Mouse (Mus musculus): ENCODE measurements at regions not wholly inside any gene's neighbourhood (a gene's known extent, or its start where the extent isn't known, plus 50 kb on each side); places are given as distances from the start of the nearest gene placed in this dataset.
"Not testable (repeated sequence)": the region's sequence is repeated elsewhere in the genome, so short reads cannot be mapped to it uniquely, and the experiment has no call there.

- no peak for DNase-seq (ENCODE audit: low read depth)
Observed at GRCm38 (mm10) chr15:87818566-87818965, 274.5 kb downstream of the Fam19a5 start.

GRCm38 (mm10) chr15:87842097-87842496 lies 298.0 kb downstream of the Fam19a5 start:
- DNase-seq (ENCODE audit: low read depth): no peak

- DNase-seq (ENCODE audit: low read depth): no peak
Observed at GRCm38 (mm10) chr15:87859069-87859468, 315.0 kb downstream of the Fam19a5 start.

DNA sequence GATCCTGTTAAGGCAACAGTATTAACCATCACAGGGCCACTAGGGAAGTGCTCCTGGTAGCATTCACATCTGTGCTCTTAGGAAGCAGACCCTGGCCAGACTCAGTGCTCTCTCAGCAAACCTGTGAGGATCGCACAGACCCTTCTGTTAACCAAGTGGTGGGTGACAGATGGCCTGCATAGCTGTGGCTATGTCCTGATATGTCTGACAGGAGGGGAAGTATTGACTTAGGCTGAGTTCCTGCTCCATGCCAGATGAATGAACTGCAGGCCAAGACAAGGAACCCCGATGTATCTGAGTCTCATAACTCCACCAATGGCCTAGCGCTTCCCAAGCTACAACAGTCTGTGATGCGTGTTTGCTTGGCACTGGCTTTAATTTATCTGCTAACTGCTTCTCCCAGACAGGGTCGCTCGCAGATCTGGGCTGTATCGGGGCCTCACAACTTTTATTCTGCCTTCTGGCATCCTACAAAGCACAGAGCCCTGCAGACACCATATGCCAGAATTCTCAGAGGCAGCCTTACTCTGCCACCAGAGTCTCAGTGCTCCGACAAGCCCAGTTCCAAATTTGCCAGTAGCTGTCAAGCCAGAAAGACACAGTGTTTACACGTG lies 332.3 kb downstream of the Fam19a5 start:
- DNase-seq (ENCODE audit: low read depth): no peak

DNA sequence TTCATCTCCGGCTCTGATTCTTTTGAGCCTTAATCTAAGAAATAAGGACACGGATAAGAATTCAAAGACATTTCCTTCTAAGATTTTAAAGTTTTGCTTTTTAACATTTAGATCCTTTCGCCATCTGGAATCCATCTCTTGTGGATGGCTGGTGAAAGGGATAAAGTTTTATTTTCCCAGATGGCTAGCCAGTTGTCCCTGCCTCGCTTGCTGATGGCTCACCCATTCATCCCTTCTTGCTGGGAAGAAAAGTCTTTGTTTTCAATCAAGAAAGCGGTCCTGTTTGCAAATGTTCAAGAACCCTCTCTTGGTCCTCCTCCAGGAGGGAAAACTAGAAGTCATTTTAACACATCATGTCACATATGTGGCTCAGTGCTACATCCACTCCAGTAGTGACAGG lies 346.8 kb downstream of the Fam19a5 start:
- no peak for DNase-seq (ENCODE audit: low read depth)

DNA sequence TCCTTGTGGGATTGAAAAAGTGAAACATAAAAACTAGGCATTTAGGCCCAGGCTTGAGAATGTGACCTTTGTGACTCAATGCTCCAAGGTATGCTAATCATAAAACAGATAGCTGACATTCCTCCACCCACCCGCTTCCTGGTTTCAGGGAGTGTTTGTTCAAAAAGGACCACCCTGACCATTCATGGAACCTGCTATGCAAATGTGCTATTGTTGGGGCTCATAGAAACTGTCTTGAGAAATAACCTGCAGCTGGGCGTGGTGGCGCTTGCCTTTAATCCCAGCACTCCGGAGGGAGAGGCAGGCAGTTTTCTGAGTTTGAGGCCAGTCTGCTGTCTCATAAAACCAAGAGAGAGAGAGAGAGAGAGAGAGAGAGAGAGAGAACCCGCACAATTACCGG lies 350.8 kb downstream of the Fam19a5 start:
- DNase-seq (ENCODE audit: low read depth): not testable (repeated sequence)

- DNase-seq (ENCODE audit: low read depth): no peak
Observed at GRCm38 (mm10) chr15:87898655-87899054, 354.6 kb downstream of the Fam19a5 start.

DNA sequence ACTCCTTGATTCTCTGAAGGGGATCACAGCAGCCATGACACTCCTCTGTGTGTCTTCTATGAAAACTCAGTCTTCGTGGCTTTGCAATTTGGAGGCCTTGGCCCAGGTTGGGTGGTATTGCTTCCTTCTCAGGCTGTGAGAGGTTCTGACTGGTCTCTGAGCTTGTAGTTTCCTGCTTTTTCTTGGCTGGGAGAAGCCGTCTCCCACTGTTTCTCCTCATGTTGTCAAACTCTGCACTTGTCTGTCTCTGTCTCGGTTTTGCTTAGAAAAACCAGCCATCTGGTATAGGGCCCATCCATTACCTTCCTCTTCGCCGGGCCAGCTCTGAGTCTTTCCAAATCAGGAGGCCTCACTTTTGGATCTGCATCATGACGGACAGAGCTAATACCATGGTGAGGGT lies 360.3 kb downstream of the Fam19a5 start:
- no peak for DNase-seq (ENCODE audit: low read depth)

DNA sequence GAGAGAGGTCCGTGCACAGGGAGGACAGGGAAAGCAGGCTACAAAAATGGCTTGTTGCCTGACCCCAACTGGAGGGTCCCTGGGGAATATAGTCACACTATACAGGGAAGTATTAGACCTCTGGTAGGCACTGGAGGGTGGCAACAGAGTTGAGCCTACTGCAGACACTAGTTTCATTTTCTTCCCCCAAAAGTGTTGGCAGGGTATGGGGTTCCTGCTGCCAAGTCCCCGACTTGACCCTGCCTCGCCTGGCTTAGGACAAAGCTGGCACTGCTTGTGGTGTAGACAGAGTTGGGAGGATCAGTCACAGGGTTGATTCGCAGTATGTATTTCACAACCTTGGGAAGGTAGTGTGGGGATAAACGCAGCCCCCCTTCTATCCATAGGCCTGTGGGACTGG lies 362.2 kb downstream of the Fam19a5 start:
- DNase-seq (ENCODE audit: low read depth): no peak

DNA sequence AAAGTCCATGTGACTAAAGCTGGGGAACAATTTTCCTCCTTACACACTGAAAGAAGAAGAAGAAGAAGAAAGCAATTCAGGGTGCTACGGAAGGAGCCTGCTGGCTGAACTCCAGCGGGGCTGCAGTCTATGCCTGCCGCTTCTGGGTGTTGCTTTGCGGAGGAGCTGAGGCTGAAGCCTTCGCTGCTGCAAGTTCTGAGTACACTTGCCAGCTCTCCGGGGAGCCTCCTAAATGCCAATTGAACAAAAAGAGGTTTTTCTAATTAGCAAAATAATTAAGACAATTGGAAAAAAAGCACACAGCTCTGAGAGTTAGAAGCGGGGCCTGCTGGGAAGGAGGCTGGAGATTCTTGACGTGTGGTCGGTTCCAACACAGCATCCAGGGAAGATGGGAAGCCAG lies 378.0 kb downstream of the Fam19a5 start:
- no peak for DNase-seq (ENCODE audit: low read depth)

GRCm38 (mm10) chr15:87922781-87923446 lies 378.8 kb downstream of the Fam19a5 start:
- DNase-seq (ENCODE audit: low read depth): no peak

GRCm38 (mm10) chr15:87923906-87924305 lies 379.8 kb downstream of the Fam19a5 start:
- no peak for DNase-seq (ENCODE audit: low read depth)

- no peak for DNase-seq (ENCODE audit: low read depth)
Observed at GRCm38 (mm10) chr15:87936041-87936440, 391.9 kb downstream of the Fam19a5 start.

DNA sequence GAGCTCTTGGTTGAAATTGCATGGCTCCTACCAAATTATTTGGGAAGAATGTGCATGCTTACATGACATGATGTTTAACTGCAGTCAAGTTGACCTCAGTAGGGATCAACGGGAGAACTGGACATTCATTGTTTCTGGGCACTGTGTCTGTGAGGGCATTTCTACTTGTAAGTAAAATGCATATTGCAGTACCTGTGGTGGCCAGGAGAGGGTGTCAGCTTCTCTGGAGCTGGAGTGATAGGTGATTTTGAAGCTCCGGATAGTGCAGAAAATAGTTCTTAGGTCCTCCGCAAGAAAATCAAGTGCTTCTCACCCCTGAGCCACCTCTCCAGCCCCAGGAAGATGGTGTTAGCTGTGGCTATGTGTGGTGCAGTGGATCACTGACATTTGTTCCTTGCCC lies 396.7 kb downstream of the Fam19a5 start:
- DNase-seq (ENCODE audit: low read depth): no peak

DNA sequence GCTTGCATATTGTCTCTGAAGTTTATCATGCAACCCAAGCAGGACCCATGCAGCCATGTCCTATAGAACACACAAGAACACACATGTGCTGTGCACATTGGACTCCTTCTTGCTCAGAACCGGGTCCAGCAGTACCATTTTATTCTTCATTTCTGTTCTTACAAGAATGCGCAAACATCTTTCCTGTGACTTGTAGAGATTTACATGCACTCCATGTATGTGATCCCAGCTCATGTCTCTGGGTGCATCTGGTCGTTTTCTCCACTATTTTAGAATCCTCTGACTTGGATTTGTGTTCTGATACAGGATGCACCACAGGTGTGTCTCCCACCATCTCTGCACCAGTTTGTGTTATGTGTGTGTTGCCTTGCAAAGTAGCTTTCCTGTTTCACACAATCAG lies 408.4 kb downstream of the Fam19a5 start:
- no peak for DNase-seq (ENCODE audit: low read depth)

GRCm38 (mm10) chr15:87955685-87956256 lies 411.7 kb downstream of the Fam19a5 start:
- DNase-seq (ENCODE audit: low read depth): no peak

- DNase-seq (ENCODE audit: low read depth): no peak
Observed at GRCm38 (mm10) chr15:87958866-87959265, 414.8 kb downstream of the Fam19a5 start.

DNA sequence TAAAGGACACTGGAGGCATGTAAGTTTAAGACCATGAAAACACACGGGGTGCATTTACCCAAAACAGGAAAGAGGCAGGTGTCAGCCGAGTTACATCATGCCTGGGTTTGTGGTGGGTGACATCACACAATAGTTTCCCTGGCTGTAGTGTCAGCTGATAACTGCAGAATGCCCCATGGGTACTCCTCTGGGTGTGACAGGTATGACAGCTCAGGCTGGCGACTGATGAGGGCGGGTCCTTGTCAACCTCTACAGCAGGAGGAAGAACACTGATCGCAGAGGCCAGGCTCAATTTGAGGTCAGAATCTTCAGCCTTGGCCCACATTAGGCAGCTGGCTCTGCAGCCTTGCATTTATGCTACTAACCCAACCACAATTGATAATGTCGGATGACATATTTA lies 428.5 kb downstream of the Fam19a5 start:
- DNase-seq (ENCODE audit: low read depth): no peak

- no peak for DNase-seq (ENCODE audit: low read depth)
Observed at GRCm38 (mm10) chr15:87987322-87987985, 443.4 kb downstream of the Fam19a5 start.

- no peak for DNase-seq (ENCODE audit: low read depth)
Observed at GRCm38 (mm10) chr15:87994546-87994945, 450.4 kb downstream of the Fam19a5 start.

DNA sequence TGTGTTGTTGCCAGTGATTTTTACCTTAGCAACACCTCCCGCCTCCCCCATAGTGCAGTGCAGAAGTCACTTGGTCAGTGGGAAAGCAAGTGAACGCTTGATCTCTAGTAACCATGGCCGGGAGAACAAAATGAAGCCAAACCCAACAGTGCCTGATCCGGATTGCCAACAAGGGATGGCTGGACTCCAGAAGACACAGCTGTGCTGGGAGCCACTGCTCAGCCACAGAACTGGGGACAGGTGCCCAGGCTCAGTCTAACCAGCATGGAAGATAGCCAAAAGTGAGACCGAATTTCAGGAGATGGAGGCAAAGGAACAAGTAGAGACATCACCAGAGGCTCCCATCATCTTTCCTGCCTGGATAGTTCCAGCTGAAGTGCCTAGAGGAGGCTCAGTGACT lies 473.0 kb downstream of the Fam19a5 start:
- no peak for DNase-seq (ENCODE audit: low read depth)

- no peak for DNase-seq (ENCODE audit: low read depth)
Observed at GRCm38 (mm10) chr15:88032751-88033150, 488.7 kb downstream of the Fam19a5 start.

- no peak for DNase-seq (ENCODE audit: low read depth)
Observed at GRCm38 (mm10) chr15:88033725-88034124, 489.6 kb downstream of the Fam19a5 start.
